In genomic region chr6:85197951-85198350, GRCm38 (mm10) we compare ENCODE assay signal across 21 mouse cellular contexts. TPM values are rescaled to one million over a fixed set of nuclear protein-coding genes. Genes with fewer than 3 reads are reported as not detected.
"Had no signal": no experiment of that assay in that cellular context is flagged by ENCODE, and none has a peak within 500 bp of the region (broad histone marks: within the 10 kb centered on the region; RNA-seq: fewer than 3 reads in every experiment).

No protein-coding gene starts in this region.

- H3K4me3 ChIP-seq: limb, embryonic 15.5 days; liver, embryonic 12.5 days; megakaryocyte, embryonic 14.5 days; midbrain, embryonic 15.5 days; neural tube, embryonic 12.5 days had no signal

- H3K9me3 ChIP-seq: limb, embryonic 15.5 days; liver, embryonic 12.5 days; midbrain, embryonic 15.5 days; neural tube, embryonic 12.5 days had no signal

- H3K9ac ChIP-seq: limb, embryonic 15.5 days; liver, embryonic 12.5 days; lung, embryonic 14.5 days; midbrain, embryonic 15.5 days; neural tube, embryonic 12.5 days had no signal

- H3K4me1 ChIP-seq: liver, embryonic 12.5 days; megakaryocyte, embryonic 14.5 days had no signal

- DNase-seq: layer of hippocampus, adult 9-11 months; layer of hippocampus, postnatal 36 days; lung, embryonic 14.5 days; lung, postnatal 10 days; lung, postnatal 4 days; right cerebral cortex, postnatal 4 days; spleen, adult 18-20 months; thymus, adult 18-20 months; thymus, postnatal 14 days had no signal

- H3K27ac ChIP-seq: kidney, postnatal 0 days; limb, embryonic 15.5 days; liver, embryonic 12.5 days; midbrain, embryonic 15.5 days; neural tube, embryonic 12.5 days had no signal

- H3K36me3 ChIP-seq: limb, embryonic 15.5 days; liver, embryonic 12.5 days; midbrain, embryonic 15.5 days; neural tube, embryonic 12.5 days had no signal

- H3K4me2 ChIP-seq: limb, embryonic 15.5 days; liver, embryonic 12.5 days; lung, embryonic 14.5 days; midbrain, embryonic 11.5 days; midbrain, embryonic 15.5 days; neural tube, embryonic 12.5 days had no signal

- ATAC-seq: liver, embryonic 12.5 days; midbrain, embryonic 15.5 days had no signal

RNA-seq across cellular contexts. Expression of gene Emx1, which starts 10.7 kb away (rescaled TPM):
- total RNA-seq: monocyte, adult 5-6 weeks; neutrophil, adult 5-6 weeks had no signal
- polyA plus RNA-seq: intestine, embryonic 14.5 days; liver, embryonic 12.5 days; liver, embryonic 16.5 days; lung, embryonic 14.5 days; stomach, embryonic 14.5 days had no signal
